Mouse (Mus musculus) monocyte, adult 2 months (primary cell): ENCODE data around the gene Wdr44.
A peak's percentile ranks its signal among the peaks of the same experiment; 100 is the strongest.
"Not testable (repeated sequence)": the region's sequence is repeated elsewhere in the genome, so short reads cannot be mapped to it uniquely, and the experiment has no call there.

Source experiments
- DNase-seq, 2 experiments: peaks; one replicate each; pipeline ENCODE4 v3.0.0; 2022; ENCODE audit warnings: low spot score in 2 of 2, low read depth in 1 of 2

The Wdr44 gene

GRCm38 (mm10) chrX:23692722-23693442 lies at the start of gene Wdr44:
Gene Wdr44 (plus strand): TSS chrX:23693051.
- DNase-seq = peak; percentile 82 to 94

GRCm38 (mm10) chrX:23648371-23648770 lies 44.5 kb upstream of the Wdr44 start:
- DNase-seq = no peak

- no peak for DNase-seq
Measured at GRCm38 (mm10) chrX:23662216-23662615, 30.6 kb upstream of the Wdr44 start.

- DNase-seq = no peak
Measured at GRCm38 (mm10) chrX:23673193-23673592, 19.7 kb upstream of the Wdr44 start.

- DNase-seq = no peak
Measured at GRCm38 (mm10) chrX:23675450-23675849, 17.4 kb upstream of the Wdr44 start.

- DNase-seq = no peak
Measured at GRCm38 (mm10) chrX:23676583-23676982, 16.3 kb upstream of the Wdr44 start.

- DNase-seq = no peak
Measured at GRCm38 (mm10) chrX:23677511-23677910, 15.3 kb upstream of the Wdr44 start.

GRCm38 (mm10) chrX:23692336-23692721 lies 522 bp upstream of the Wdr44 start:
- no peak for DNase-seq

- no peak for DNase-seq
Measured at GRCm38 (mm10) chrX:23693443-23694400, 871 bp downstream of the Wdr44 start.

- no peak for DNase-seq
Measured at GRCm38 (mm10) chrX:23694588-23694987, 1.7 kb downstream of the Wdr44 start.

GRCm38 (mm10) chrX:23695109-23695508 lies 2.3 kb downstream of the Wdr44 start:
- no peak for DNase-seq

GRCm38 (mm10) chrX:23697346-23697745 lies 4.5 kb downstream of the Wdr44 start:
- no peak for DNase-seq

- DNase-seq = no peak
Measured at GRCm38 (mm10) chrX:23699023-23699422, 6.2 kb downstream of the Wdr44 start.

GRCm38 (mm10) chrX:23717247-23717646 lies 24.4 kb downstream of the Wdr44 start:
- DNase-seq = no peak

GRCm38 (mm10) chrX:23727463-23727862 lies 34.6 kb downstream of the Wdr44 start:
- DNase-seq = no peak

- no peak for DNase-seq
Measured at GRCm38 (mm10) chrX:23754671-23755070, 61.8 kb downstream of the Wdr44 start.

- no peak for DNase-seq
Measured at GRCm38 (mm10) chrX:23767849-23768248, 75.0 kb downstream of the Wdr44 start.

- DNase-seq = no peak
Measured at GRCm38 (mm10) chrX:23807125-23807524, 114.3 kb downstream of the Wdr44 start.

- no peak for DNase-seq
Measured at GRCm38 (mm10) chrX:23810365-23810764, 117.5 kb downstream of the Wdr44 start.

- not testable (repeated sequence) for DNase-seq
Measured at GRCm38 (mm10) chrX:23813287-23813686, 120.4 kb downstream of the Wdr44 start.

GRCm38 (mm10) chrX:23822885-23823284 lies 130.0 kb downstream of the Wdr44 start:
- not testable (repeated sequence) for DNase-seq

- DNase-seq = no peak
Measured at GRCm38 (mm10) chrX:23823398-23824023, 130.7 kb downstream of the Wdr44 start.
